Mouse (Mus musculus) mesoderm, embryonic 11.5 days (tissue): ENCODE measurements at regions not wholly inside any gene's neighbourhood (a gene's known extent, or its start where the extent isn't known, plus 50 kb on each side); places are given as distances from the start of the nearest gene placed in this dataset.

Experiments
- DNase-seq: peaks from one replicate; pipeline ENCODE4 v3.0.0-alpha.2; 2012; ENCODE audit warnings: low read depth, low spot score

DNA sequence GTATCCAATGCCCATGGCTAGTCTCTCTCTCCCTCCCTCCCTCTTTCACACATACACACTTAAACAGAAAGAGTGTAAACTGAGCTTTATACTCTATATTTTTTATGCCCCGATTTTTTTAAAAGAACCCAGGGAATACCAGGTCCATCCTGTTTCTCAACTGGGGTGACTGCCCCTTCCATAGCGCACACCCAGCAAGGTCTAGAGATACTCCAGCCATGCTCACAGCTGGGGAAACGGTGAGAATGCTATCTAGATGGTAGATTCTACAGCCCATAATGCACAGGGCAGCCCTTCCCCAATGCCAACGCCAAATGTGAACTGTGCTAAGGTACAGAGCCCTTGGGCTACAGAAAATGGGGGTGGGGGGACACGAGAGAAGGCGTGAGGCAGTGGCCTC lies 51.2 kb upstream of the Tln2 start:
- DNase-seq, result no peak

DNA sequence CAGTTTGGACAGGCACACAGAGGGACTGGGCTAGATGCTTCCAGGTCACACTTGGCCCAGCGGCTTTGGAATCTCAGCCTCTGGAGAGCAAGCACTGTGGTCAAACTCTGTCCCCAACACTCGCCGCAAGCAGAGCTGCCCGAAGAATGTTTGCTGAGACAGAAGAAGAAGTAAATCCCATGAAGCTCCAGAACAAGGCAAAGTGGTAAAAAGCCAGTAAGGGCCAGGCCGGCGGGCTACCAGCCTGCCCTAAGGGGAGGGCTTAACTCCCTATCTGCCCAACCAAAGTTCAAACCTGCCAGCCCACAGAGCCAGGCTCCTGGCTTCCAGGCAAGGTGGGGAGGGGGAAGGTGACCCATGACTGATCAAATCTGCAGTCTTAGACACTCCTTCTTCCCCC lies 52.2 kb upstream of the Tln2 start:
- no peak for DNase-seq

DNA sequence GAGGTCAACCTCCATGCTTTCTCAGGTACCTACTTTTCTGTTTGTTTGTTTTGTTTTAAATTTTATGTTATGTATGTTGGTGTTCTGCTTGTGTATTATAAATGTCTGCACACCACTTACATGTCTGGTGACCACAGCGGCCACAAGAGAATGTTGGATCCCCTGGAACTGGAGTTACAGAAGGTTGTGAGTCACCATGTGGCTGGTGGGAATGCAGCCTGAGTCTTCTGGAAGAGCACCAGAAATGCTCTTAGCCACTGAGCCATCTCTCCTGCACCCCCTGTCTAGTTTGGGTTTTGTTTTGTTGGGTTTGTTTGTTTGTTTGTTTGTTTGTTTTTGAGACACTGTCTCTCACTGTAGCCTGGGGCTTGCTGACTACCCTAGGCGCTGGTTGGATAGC lies 52.6 kb upstream of the Tln2 start:
- DNase-seq, result no peak

DNA sequence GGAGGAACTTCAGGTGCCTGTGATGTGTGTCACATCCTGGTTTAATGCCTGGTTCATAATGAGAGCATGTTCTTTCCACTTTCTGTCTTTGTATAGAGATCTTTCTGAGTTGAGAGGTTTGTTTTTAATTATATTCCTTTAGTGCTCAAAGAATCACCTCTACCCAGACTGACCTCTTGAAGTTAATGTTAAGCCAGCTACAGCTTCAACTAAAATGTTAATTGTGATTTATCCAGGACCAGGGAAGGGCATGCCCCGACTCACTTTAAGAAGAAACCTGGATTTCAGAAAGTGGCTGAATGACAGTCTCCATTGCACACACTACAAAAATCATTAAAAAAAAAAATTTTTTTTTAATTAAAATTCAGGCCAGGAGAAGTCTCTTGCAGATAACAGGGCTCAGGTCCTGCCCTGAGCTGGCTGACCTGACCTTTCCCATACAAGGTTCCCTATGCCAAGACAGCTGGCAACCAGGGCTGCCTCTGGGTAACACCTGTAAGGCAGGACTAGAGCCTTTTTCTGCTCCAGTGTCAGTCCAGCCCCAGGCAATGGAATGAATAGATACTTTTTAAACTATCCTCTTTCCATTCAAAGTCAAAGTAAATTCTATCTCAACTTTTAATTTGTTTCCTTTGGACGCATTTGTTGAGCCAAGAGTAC lies 54.7 kb upstream of the Tln2 start:
- DNase-seq, result no peak

DNA sequence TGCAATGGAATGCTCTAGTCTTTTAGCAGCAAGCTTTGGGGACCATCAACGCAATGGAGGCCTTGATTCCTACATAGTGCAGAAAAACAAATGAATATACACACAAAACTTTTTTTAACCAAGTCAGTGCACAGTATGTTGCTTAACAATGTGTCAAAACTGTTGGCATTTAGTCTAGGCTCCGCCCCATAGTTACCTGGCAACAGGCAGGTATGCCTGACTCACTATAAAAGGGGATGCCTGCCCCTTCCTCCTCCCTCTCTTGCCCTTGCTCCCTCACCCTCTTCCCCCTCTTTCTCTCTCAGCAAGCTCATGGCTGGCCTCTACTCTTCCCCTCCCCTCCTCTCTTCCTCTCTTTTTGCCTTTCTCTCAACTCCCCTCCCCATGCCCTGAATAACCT lies 56.7 kb upstream of the Tln2 start:
- DNase-seq, result no peak

DNA sequence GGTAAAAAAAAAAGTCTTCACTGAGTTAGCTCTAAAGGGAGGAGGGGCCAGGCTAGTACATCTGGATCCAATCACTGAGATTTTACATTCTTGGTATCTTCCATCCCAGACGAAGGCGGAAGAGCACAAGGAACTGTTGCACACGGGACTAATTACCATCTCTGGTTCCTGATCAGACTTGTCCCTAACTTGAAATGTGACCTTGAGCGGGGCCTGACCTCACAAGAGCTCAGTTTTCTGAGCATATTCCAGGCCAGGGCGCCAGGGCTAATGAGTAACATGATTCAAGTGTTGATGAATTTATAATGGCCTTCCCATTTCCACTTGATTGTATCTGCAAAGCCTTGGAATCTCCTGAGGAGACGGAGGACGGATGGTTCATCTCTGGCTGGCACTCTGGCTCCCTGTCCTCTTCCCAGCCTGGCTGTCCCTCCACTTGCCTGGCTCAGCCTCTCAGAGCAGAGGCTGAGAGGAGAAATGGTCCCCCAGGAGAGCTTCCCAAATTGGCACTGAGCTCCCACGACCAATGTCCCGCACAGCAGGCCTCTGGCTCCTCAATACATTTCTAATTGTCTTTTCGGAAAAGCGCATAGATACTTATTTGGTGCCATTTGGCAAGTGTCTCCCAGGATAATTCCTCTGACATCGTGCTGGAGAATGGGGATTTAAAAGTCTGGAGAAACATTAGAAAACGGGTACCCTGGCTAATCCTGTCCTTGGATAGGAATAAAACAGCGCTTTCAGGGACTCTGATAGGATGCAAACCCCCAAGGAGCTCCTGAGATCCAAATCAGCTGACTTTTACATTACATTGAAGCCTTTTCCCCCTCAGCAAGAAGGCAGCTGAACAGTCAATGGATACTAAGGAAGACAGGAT lies 58.1 kb upstream of the Tln2 start:
- peak; percentile 64 for DNase-seq

DNA sequence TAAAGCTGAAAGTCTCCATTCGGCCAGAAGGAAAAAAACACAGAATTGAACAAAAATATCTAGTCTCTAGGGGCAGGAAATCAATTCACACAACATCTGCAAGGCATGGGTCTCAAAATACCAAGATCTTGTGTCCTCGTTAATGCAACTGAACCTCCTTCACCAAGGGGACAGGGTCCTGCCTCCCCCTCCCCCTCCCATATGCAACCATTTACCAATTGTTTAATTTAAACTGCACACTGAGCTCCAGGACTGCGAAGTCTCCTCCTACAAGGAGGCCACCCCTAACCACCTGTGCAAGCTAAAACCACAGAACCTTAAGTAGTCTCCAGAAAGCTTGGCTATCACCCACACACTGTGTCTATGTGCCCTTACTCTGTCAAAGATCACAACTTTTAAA lies 61.4 kb upstream of the Tln2 start:
- no peak for DNase-seq

DNA sequence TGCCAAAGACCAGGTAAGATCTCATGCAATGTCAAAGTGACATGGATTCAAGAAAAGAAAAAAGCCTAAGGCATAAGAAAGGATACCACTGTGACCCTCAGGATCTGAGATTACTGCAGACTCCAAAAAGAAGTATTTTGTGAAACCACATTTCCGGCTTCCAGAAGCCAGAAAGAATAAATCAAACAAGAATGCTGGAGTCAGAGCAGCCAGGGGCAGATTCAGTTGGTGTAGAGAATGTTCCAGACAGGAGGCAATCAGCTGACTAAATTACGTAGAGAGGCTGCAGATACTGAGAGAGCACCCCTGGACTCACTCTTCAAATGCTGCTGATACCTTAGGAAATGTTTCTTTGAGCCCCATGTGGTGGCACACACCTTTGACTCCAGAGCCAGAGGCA lies 67.7 kb upstream of the Tln2 start:
- DNase-seq, result no peak

DNA sequence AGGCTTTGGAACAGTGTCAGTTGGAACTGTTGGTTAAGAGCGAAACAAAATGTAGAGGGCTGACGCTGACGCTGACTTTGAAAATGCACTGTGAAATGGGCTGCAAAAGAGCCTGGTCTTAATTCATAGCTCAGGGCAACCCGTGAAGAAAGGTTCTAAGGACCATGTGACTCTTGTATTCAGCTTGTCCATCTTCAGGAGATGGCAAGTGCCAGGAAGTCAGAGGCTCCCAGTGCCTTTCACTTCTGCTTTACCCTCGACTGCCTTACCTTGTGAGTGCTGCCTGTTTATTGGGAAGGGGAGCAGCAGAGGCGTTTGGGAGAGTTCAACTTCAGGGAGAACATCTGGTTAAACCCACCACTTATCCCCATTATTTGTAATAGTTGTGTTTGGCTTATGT lies 70.1 kb upstream of the Tln2 start:
- no peak for DNase-seq

DNA sequence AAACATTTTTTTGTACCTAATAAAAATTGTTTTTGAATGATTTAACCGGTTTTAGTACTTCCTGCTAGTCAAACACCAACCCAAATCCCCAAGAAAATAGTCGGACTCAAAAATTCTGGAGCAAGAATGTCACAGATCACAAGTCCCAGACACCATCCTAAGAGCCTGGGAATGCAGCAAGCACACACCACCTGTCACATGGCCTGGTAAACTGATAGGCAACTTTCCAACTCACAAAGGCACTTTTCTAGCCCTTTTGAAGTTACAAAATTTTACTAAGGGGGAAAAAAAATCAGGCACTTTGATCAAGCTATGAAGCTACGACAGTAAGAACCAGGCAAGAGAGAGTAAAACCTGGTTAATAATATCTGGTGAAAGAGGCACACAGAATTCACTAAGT lies 70.7 kb upstream of the Tln2 start:
- DNase-seq, result no peak

DNA sequence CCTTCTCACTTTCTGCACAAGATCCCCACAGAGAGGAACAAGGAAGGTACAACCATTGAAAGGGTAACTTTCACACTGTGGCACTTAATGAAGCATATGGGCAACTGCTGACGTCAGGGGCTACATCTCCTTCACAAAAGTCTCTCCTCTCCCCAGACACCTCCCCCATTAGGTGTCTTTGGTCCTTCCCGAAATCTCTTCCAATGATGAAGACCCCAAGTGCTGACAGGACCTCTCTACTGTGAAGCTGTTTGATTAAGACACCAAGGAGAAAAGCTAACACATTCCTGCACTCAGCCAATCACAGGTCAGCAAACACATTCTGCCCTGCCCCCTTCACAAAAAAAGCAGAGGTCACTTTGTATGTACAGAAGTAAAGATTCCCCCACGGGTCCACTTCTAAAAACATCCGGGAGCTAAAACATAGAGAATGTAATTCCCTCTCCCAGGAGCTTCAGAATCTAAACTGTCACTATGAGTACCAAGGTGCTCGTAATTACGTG lies 72.3 kb upstream of the Tln2 start:
- no peak for DNase-seq

DNA sequence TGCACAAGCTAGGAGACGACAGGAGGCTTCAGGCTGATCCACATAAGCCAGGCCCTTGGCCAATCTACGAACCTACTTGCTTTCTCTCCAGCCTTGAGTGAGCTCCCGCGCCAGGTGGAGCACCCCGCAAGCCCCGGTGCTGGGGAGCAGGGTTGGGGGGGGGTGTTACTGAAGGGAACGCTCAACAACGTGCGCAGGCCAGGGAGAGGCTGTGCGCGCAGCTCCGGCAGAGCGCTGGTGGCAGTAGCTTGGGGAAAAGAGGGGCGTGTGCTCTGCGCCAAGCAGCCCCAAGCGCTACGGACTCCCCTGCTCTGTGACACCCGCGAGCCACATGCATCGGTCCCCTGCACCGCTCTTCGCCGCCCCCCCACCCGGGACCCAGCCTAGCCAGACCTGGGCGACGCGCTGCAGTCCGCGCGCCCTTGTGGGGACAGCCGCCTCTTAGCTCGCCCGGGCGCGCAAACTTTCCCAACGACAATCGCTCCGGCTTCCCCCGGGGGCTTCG lies 73.1 kb upstream of the Tln2 start:
- peak; percentile 34 for DNase-seq

DNA sequence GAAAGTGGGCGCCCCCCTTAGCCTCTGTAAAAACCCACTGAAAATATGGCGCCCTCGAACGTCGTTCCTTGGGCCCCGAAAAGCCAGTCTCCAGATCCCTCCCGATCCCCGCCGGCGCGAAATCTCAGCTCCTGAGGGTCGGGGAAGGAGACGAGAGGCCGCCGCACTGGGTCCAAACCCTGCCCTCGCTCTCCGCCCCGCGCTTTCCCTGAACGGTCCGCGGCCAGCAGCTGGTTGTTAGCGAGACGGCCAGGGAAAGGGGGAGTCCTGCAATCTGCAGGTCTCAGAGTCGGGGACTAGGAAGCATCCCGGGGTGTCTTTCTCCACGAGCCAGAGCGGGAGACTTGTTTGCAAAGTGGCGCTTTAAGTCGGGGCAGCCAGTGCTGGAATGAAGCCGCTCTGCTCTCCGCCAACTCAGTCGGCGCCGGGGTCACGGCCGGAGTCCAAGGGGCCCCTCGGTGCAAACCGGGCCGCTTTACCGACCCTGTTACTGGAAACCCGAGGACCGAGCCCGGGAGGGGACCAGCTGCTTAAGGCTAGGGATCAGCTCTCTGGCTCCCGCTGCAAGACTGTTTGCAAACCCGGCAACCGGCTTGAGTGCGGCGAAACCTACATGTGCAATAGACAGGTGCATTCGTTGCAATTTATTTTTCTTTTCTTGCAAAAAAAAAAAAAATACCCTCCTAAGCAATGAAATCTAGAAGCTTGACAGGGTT lies 73.7 kb upstream of the Tln2 start:
- peak; percentile 34 for DNase-seq

DNA sequence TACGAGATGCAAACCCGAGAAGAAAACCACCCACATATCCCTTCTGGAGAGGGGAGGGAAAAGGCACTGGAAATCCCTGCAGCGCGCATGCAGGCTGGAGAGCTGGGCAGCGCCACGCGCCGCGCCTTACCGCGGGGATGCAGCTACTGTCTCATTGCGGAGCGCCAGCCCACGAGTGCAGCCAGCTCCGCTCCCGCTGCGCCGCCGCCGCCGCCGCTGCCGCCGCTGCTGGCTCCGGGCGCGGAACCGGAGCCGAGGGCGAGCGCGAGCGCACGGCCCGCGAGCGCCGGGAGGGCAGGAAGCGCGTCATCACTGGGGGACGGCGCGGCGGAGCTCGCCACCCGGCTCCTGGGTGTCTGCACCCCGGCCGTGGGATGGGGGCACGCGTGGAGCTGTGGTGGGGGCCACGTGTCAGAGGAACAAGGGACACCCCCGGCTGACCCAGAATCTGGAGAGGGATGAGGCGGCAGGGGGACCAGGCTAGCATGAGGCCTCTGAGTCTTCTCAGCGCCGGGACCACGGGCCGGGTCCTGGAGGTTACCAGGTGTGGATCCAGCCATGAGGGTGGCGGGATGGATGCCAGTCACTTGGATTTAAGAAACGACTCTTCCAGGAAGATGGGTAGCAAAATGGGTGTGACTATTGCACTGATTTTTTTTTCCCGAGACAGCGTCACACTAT lies 74.4 kb upstream of the Tln2 start:
- peak; percentile 73 for DNase-seq

DNA sequence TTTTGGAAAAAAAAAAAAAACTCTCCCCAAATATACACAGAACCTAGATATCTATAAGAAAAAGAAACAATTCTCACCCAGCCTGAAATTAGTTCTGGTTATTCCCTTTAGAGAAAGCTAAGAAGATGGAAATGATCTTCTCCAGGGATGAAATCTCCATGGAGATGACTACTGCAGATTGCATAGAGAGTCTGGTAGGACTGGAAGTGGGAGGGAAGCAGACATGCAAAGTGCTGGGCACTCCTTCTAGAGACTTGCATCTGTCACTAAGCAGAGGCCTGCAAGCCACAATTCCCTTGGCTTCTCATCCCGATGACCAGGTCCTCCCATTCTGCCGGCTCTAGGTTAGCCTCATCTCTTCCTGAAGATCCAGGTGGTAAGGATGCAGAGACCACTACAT lies 87.3 kb upstream of the Tln2 start:
- no peak for DNase-seq

DNA sequence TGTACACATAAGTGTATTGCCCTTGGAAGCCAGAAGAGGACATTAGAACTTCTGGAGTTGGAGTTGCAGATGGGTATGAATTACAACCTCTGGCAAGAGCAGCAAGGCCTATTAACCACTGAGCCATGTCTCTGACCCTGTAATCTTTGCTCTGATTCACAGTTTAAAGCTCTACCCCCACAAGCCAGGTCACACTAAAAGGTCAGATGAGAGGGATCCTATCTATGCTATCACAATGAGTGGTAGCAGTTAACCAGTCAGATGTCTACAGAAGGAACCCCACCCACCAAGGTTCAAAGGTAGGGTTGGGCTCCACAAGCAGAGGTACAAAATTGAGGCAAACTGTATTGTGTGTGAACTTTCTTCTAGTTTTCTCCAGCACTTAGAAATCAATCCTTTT lies 94.5 kb upstream of the C2cd4b start:
- DNase-seq, result no peak

DNA sequence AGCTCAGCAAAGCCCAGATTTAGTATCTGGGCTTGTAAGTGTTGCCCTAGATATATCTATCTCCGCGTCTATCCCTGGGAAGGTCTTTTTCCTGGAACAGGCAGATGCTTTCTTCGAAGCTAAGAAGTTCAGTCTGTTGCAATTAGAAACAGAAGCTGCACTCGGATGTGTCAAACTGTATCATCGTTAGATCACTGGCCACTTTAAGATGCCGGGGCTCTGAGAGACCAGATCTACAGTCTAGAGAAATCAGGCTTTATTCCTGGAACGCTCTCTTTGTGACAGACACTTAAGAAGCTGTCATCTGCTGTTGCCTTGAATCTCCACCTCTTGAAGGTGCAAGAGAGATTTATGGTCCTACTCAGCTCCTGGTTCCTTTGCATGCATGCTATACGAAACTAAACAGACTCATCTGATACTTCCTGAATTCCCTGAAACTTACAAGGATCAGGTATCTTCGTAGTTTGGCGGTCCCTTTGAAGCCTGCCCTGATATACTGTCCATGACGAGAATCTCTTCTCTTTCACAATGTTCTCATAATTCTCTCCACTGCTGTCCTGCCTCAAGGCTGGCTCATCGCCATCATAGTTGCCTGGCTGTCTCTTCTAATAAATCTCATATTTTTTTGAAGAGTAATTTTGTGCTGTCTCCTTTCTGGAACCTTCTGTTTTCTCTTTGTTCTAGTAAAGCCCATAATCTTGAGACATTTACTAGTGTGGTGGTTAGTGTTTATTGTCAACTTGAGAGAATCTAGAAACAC lies 88.8 kb upstream of the C2cd4b start:
- no peak for DNase-seq

DNA sequence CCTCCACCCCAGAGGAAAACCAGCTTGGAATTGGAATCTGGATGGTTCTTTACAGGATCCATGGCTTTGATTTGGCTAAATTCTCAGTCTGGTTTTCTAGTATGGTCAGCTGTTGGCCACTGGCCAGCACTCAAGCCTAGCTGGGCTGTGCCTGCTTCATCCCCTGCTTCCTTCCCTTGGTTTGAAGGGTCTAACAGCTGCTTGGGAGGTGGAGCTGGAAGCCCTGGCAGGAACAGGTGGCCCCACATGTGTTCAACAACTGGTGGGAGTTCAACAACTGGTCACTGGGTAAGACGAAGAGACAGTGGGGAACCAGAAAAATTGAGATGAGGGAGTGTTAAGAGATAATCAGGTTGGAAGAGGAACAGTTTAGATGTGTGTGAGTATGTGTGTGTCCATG lies 82.3 kb upstream of the C2cd4b start:
- DNase-seq, result no peak

DNA sequence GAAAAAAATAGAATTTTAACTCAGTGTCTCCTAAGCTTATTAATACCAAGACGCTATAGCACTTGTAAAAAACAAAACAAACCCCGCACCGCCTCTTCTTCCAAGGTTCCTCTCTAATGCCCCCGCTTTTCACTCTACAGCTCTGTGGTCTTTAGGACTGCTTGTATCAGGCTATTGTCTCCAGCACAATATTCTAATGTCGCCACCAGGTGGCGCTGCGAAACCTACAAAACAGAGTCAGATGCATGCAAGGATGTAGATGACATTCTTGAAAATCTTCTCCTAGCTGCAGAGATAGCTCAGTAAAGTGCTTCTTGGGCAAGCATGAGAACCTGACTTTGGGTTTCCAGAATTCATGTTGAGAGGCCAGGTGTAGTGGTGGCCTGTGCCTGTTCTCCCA lies 75.9 kb upstream of the C2cd4b start:
- peak; percentile 90 for DNase-seq

DNA sequence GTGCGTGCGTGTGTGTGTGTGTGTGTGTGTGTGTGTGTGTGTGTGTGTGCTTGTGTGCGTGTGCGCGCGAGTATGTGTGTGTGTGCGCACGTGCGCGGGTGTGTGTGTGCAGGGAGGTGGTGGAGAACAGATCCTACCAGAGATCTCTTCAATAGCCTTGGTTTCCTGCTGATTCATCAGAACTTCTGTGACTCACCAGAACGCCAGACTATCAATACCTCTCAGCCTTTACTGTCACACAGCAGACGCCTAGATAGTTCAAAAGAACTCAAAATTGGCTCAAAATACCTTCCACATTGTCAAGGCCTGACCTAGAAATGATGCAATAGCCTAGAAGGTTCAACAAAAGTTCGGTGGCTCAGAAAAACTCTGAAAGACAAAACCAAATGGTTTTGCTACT lies 66.8 kb upstream of the C2cd4b start:
- DNase-seq, result no peak

DNA sequence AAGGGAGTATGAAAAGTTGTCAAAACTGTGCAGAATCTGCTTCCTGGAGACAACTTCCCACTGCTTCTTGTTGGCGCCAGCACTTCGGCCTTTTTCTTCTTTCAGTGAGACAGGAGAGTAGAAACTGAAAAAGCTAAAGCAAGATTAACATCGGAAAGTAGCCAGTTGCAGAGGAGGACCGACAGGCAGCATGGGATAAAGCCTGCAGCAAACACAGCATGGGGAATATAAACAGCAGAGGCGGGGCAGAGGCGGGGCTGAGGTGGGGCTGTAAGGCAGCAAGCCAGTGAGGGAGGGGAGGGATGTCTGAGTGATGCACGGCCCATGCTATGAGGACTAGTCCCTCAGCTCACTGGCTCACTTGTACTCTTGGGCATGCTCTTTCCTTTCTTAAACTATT lies 65.5 kb upstream of the C2cd4b start:
- DNase-seq, result no peak
